Mouse (Mus musculus) embryo, embryonic 9.5 days (tissue): ENCODE data around the gene Dscaml1.

Source experiments
- DNase-seq: peaks from one replicate; pipeline ENCODE4 v3.0.0-alpha.2; 2017; ENCODE audit errors: extremely low spot score

Dscaml1 gene

DNA sequence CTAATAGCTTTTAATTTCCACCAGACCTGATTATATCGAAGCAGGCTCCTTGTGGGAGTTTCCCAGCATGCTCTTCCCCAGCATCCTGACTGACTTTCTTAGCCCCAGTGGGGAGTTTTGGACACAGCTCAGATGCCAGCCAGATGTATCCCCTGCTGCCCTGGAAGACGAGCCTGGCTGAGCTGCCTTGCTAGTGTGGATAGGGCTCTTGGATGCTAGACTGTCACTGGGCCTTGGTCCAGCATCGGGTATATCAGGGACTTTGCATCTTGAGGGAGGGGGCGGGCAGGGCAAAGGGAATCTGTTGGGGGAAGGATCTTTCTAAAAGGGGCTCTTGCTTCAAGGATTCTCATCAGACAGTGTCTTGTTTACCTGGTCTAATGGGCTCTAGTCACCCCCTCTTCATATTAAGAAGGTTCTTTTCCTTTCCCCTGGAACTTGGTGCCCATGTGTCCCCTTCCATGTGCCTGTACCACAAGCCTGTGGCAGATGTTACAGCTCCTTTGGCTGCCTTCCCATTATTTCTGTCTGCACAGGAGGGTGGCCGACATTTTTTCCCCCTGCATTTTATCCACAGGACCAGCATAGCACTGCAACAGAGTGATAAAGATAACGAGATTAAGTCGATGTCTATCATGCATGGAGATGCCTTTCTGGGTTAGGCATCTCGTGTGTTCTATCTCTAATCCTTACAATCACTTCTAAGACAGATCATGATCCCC is 28.6 kb downstream of the Dscaml1 start:
- DNase-seq: no peak

- no peak for DNase-seq
These were observed 30.8 kb downstream of the Dscaml1 start for GRCm38 (mm10) chr9:45457200-45457599.

- DNase-seq: no peak
These were observed 31.9 kb downstream of the Dscaml1 start for GRCm38 (mm10) chr9:45458363-45458762.

DNA sequence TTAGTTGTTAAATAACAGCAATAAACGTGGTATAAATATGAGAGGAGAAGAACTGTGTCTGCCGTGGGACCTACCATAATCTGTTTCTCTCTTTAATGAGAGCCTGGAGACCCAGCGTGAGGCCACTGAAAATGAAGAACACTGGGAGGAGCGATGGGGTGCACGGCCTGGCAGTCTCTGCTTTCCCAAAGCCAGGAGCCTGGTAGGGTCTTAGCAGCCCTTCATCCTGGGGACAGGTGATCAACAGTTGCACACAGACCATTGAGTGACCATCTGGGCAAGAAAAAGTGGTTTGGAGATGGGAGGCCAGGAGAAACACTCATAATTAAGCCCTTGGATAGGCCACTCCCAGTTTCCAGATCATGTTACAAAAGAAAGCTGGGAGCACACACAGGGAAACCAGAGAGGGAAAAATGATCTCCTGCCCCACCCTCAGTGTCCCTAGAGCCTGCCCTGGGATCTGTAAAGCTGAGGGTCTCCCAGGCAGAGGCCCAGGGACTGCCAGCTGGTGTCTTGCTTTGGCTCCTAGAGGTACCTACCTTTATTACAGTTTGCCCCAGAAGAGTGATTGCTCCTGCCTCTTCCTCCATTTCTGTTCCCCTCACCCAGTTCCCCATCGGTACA is 39.1 kb downstream of the Dscaml1 start:
- DNase-seq: peak; percentile 4

DNA sequence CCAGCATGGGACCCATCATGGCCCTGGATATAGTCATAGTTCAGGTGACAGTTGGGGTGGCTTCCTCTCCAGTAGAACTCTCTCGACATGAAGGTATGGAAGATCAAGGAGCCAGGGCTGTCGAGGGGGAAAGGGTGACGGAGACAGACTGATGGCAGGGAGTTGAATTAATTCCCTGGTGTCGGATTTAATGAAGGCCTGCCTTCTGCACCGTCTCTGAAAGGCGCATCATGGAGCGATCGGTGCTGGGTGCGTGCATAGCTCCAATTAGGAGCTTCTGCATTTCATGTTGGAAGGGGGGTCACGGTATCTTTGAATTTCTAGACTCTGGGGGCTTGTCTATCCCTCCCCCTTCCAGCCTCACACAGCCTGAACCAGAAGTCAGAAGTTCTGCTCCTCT is 41.8 kb downstream of the Dscaml1 start:
- DNase-seq: no peak

DNA sequence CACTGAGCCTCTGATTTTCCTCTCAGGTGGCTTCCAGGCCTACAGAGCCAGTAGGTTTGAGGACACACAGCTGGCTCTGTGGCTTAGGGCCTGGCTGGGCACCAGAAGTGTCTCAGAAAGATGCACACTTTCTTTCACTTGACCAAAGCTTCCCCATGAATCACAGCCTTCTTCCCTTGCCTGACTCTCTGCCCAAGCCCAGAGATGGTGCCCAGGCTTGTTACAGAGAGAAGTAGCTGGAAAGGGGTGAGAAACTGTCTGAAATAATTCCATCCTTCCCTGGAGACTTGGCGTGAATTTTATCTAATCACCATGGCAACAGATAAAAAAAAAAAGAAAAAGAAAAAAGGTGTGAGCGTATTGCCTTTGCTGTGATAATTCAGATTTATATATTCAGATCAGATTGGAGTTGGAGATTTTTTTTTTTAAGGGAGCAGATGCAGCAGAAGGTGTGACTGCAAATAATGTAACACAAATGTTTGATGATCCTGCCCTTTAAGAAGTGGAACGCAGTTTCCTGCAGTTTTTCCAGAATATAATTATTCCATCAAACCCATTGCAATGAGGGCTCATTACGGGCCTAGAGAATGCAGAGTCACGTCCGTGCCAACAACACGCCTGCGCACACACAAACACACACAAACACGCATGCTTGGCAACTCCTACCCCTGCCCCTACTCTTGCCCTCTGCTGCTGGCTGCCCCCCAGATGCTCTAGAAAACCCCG is 44.5 kb downstream of the Dscaml1 start:
- no peak for DNase-seq

DNA sequence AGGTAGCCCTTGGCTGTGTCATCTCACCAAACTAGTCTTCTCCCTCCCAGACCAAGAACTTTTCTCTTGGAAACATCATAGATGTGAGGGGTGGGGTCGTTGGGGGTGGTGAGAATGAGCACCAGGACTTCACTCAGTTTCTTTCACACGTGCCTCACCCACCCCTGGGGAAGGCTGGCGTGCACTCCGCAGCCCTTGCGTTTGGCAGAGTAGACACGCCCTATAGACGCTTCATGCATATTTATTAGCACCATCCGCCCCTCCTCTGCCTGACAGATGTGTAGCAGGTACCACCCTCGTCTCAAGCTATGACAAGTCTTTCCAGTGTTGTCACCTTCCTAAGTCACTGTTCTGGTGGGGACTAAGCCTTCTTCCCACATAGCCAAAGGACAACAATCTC is 45.3 kb downstream of the Dscaml1 start:
- no peak for DNase-seq

GRCm38 (mm10) chr9:45474874-45475273 is 48.4 kb downstream of the Dscaml1 start:
- no peak for DNase-seq

- no peak for DNase-seq
These were observed 54.5 kb downstream of the Dscaml1 start for GRCm38 (mm10) chr9:45480936-45481335.

DNA sequence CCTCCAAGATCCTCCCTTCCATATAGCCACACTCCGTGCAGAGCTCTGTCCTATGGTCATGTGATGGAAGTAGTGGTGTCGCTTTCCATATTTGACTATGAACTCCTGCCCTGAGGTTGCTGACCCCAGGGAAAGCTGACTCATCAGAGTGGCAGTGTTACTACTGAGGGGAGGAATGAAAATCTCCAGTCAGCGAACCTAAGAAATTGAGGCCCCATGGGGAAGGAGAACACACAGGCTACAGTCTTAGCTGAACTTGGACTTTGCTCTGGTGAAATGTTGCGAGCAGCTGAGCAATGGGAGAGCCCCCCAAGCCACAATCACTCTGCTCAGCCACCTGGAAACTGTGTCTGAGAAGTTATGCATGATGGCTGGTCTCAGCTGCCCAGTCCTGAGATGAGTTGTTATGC is 60.2 kb downstream of the Dscaml1 start:
- no peak for DNase-seq

- DNase-seq: no peak
These were observed 60.9 kb downstream of the Dscaml1 start for GRCm38 (mm10) chr9:45487179-45487801.

DNA sequence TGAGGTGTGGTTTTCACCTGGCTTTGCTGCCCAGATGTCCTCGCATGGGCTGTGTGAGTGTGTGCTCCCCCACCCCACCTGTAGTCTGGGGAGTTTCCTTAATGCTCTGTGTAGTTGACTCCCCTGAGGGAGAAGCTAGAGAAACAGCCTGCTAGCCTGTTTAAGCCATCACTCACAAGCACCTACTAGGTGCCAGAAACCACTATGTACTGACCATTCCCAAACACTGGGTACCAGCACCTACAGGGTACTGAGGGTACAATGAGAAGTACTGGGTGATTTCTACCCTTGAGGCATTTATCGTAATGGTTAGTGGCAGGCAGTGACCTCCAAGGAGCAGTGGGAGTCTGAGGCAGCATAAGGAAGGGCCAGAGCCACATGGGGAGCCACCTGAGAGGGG is 64.5 kb downstream of the Dscaml1 start:
- DNase-seq: no peak

GRCm38 (mm10) chr9:45494889-45495288 is 68.5 kb downstream of the Dscaml1 start:
- no peak for DNase-seq

DNA sequence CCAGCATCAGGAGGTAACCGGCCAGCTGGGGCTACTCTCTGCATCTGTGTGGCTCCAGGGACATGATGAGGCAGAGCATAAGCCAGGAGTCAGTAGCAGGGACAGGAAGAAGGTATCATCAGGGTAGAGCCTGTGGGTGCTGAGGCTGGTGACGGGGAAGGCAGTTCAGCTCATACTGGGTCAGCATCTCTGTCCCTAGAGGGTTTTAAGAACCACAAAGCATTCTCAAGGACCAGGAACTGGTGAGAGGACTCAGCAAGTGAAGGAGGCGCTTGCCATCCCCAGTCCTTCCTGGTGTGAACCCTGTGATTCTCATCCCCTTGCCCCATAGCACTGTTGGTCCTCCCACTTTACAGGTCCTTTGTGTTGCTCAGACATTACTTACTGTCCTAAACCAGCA is 69.9 kb downstream of the Dscaml1 start:
- DNase-seq: no peak

GRCm38 (mm10) chr9:45496944-45497343 is 70.5 kb downstream of the Dscaml1 start:
- no peak for DNase-seq

DNA sequence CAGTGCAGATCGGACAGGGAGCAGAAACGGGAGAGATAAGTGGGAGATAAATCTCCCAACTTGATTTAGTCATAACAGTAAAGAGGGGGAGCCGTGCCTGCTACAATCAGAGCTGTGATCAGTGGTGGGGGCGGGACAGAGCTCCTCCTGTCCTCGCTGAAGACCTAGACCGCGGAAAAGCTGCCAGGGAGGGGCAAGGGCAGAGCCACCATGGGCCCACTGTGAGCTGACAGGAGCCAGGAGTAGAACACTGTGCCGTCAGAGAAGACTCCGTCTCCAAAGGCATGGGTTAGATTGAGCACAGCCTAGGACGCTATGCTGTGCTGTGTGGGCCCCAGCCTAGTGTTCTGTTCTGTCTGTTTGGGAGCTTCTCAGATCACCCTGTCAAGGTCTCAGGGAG is 72.8 kb downstream of the Dscaml1 start:
- no peak for DNase-seq

DNA sequence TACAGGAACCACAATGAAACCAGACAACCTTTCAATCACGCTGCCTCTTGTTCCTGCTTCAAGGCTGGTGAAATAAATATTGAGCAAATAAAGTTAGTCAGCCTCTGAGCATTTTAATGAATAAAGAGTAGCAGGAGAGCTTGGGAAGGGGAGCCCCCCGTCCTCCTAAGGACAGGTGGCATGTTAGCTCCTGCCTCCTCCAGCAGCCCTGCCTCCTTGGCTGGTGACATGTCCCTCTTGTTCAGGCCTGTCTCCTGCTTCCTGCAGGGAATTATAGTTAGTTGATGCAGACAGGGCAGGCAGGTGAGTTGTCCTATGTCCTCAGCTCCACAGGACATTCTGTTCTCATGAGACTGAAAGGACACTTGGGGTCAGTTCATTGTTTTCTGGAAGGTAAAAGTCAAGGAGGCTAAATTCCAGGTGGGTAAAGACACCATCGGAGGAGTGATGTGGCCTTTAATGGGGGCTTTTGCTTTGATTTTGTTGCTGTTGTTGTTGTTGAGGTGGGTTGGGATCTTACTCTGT is 73.7 kb downstream of the Dscaml1 start:
- DNase-seq: no peak

GRCm38 (mm10) chr9:45501295-45501927 is 75.0 kb downstream of the Dscaml1 start:
- no peak for DNase-seq

- DNase-seq: peak; percentile 20
These were observed 75.7 kb downstream of the Dscaml1 start for GRCm38 (mm10) chr9:45501963-45502641.

DNA sequence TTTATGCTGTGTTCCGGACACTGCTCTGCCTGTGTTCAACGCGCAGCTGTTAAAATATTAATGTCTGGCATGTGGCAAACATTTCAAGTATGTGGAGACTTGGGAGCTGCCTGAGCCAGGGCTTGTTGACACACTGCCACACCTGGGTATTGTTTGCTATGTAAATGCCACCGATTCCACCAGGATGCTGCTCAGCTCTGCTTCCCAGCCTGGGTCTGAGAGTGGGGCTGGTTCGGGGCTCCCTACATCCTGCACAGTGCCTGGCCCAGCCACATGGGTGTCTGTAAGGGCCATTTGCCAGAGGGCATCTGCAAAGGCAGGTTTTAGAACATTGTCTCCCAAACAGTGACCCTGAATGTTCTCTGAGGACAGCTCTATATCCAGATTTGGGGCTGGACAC is 78.5 kb downstream of the Dscaml1 start:
- DNase-seq: no peak

DNA sequence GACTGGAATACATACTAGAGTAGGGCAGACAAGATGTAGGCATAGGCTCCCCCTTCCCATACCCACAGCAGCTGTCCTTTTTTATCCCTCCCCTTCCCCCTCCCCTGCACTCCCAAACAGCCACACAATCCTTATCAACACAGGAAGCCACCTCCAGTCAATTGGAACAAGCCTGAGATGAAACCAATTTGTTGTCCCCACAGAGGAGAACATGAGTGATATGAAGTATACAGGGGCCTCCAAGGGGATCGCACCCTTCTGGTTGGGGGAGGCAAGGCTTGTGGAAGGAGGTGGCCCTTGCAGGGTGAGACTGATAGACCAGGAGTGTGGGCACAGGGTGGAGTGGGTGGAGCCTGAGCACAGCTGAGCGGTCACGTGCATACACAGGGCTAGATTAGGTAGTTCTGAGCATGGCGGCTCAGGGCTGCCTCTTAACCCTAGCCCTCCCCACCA is 79.1 kb downstream of the Dscaml1 start:
- no peak for DNase-seq
